Mouse (Mus musculus) cerebellum, adult 18-20 months (tissue): Measurements from ENCODE around the gene Lypd6b.

Experiments used
- DNase-seq, 2 experiments: peaks; one replicate each; pipeline ENCODE4 v3.0.0; 2021

Lypd6b gene

DNA sequence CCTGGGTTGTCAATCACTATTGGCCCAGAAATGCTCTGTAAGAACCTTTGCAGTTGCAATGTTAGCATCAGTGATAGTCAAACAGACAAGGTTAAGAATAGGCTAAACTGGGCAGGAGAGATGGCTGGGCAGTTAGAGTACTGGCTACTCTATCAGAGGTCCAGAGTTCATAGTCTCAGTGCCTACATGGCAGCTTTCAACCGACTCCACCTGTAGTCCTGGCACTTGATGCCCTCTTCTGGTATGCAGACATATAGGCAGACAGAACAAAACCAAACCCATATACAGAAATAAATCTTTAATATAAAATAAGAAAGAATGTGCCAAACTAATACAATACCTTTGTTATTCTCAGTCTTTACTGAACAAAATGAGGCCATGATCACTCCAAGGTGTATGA is 83.5 kb downstream of the Lypd6b start:
- no peak for DNase-seq

DNA sequence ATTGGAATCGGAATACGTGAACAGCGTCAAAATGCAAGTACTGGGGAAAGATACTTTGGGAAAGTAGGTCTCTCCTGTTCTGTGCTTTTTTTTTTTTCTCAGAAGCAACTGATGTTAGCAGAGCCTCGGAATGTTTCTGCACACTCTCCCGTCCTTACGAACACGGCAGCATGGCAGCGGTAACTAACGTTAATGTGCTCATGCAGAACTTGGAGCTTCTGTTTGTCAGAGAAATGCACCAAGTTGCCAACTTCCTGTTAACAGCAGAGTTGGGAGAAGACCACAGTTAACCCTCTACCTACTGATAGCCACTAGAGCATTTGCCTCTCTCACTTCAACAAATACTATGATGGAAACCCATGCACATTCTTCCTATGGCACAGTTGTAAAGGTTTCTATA is 93.0 kb downstream of the Lypd6b start:
- no peak for DNase-seq

- DNase-seq: no peak
Observed at GRCm38 (mm10) chr2:49881002-49881401, 93.5 kb downstream of the Lypd6b start.

DNA sequence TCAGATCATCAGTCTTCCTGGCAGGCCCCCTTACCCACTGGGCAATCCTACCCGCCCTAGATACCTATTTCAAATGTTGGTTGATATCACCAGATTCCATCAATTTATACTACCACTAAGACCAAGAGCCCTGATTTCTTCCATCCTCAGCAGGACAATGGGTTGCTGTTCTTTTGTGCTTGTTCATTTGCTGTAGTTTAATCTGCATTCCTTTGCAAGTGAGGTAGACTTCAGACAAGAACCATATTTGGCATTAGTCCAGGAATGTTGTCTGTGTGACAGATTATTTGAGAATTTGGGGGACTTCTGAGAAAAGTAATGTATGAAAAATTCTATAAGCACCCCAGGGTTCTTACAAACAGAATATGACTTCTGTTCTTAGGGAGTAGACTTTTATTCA is 95.0 kb downstream of the Lypd6b start:
- no peak for DNase-seq

GRCm38 (mm10) chr2:49883990-49884389 is 96.5 kb downstream of the Lypd6b start:
- DNase-seq: no peak

- DNase-seq: no peak
Observed at GRCm38 (mm10) chr2:49886209-49886608, 98.7 kb downstream of the Lypd6b start.

DNA sequence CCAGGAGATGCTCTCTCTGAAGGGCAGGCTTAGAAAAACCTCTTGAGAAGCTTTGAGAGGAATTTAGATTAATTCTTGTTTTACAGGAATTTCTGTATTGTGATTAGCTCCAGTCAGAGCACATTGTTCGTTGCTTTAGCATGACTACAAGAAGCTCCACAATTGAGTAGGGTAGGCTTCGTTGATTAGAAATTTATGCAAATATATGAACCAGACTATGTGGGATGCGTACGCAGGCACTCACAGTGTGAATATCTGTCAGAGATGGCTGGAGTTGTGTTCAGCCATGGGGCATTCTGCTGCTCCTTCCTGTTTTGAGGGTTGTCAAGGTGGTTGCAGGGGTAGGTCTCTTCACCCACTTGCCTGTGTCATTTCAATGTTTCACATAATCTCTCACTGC is 100.9 kb downstream of the Lypd6b start:
- DNase-seq: no peak

GRCm38 (mm10) chr2:49890727-49891126 is 103.2 kb downstream of the Lypd6b start:
- DNase-seq: no peak

- DNase-seq: no peak
Observed at GRCm38 (mm10) chr2:49909838-49910407, 122.4 kb downstream of the Lypd6b start.

- no peak for DNase-seq
Observed at GRCm38 (mm10) chr2:49911296-49912034, 124.0 kb downstream of the Lypd6b start.

GRCm38 (mm10) chr2:49912261-49912895 is 124.9 kb downstream of the Lypd6b start:
- no peak for DNase-seq

DNA sequence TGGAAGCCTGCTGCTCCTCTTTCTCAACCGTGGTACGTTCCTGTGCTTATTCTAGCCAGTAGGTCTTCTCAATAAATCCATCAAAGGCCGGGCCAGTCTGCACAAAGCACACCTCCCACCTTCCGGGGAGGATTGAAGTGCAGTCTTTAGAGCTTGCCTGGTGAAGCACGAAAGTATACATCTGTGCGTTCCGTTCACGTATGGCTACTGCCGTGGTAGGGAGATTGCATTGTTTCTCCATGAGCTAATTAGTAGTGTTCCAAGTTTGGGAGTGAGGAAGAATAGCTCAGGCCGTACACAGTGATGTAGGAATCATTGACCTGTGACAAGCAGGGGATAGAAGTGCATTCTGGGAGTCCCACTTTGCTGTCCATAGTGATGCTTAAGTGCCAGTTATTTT is 130.0 kb downstream of the Lypd6b start:
- no peak for DNase-seq

- DNase-seq: no peak
Observed at GRCm38 (mm10) chr2:49918132-49918531, 130.6 kb downstream of the Lypd6b start.

- no peak for DNase-seq
Observed at GRCm38 (mm10) chr2:49918692-49919091, 131.2 kb downstream of the Lypd6b start.

- no peak for DNase-seq
Observed at GRCm38 (mm10) chr2:49921948-49922347, 134.5 kb downstream of the Lypd6b start.

DNA sequence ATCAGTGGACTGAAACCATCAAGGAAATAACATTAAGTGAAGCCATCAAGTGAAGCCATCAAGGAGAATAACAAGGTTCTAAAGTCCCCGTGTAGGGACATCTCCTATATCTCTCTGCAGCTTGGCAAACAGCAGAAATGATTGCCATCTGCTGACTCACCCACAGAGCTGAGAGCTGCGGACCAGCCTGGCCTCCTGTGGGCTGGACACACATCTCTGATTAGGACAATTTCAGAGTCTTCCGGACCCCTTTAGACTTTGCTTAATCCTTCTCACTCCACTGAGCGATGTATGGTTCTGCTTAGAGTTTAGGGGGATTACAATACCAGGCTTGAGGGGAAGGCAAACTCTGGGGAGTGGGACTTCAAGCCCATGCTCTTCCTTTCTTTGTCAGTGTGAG is 135.3 kb downstream of the Lypd6b start:
- DNase-seq: no peak

DNA sequence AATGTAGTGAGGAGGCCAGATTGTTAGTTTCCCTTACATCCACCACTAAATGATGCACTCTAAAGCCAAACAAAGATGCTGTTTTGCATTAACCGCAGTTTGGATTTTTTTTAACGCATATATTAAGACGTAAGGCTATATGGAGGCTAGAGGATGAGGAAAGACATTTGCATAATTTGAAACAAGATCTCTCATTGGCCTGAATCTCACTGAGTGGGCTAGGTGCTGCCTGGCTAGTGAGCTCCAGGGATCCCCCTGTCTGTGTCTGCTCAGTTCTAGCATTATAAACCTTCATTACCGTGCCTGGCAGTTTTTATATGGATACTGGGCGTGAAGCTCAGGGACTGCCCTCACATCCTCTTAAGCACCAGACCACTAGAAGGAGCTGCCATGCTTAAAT is 138.7 kb downstream of the Lypd6b start:
- DNase-seq: no peak

- no peak for DNase-seq
Observed at GRCm38 (mm10) chr2:49927362-49927761, 139.9 kb downstream of the Lypd6b start.

DNA sequence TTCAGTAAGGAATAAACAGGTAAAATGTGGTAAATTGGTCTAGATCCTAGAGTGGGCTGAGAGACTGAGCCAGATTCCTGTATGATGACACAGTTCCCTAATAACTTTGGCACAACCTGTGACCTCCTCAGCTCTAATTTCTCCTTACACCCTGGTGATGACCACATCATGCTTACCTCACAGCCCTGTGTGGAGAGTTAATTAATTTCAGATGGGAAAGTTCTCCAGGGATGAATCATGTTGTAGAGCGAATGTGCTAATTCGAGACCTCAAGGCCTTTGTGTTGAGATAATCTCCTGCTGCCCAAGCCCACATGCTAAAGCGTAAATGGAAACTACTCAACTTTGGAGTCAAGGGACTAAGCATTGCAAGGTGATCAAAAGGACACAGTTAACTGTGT is 142.4 kb downstream of the Lypd6b start:
- no peak for DNase-seq

DNA sequence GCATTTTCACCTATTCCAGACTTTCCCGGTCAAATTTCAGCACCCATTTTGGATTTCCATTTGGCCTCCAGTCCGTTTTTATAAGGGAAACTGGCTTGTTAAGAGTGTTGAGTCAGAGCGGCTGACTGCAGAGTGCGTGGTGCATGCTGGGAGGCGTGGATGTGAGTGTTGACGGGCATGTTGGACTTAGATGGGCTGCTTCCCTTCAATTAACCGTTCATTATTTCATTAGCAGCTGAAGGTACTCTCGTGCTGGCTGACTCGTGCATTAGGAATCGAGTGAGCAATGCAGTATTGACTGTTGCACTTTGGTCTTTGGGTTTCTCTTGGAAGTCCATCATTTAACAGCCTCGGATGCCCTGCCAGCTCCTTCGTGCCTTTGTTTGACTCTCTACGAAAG is 150.1 kb downstream of the Lypd6b start:
- no peak for DNase-seq

DNA sequence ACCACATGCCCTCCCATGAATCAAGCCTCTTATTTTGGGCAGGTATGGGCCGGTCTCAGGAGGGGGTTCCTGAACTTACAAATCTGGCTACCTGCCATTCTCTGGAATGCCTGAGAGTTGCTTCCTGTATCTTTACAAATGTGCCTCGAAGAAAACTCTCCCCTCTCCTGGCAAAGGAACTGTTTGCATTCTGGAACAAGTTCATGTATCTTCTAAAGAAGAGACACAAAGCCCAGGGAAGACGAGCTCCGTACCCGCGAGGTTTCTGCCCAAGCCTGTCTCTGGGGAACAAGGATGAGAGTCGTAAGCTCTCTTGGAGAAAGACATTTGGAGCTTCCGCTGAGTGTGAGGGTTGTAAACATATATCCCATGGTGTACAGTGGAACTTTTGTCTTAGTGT is 150.8 kb downstream of the Lypd6b start:
- no peak for DNase-seq

GRCm38 (mm10) chr2:49940372-49940771 is 152.9 kb downstream of the Lypd6b start:
- DNase-seq: no peak

GRCm38 (mm10) chr2:49942100-49942499 is 154.6 kb downstream of the Lypd6b start:
- DNase-seq: no peak

DNA sequence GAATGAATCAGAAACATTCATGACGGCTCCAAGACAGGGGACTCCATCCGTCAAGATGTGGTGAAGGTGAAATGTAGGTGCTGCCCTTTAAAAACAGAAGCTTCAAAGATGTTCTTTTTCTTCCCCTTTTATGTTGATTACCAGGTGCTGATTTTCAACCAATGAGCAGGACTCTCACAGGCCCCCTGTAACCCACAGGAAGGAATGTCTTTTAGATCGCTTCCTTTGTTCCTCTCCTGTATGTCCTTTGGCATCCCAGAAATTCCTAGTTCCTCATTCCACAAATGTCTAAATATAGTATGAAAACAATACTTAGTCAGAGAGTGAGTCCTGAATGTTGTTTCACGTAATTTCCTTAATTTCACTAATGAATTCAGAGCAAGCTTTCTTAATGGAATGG is 164.2 kb downstream of the Lypd6b start:
- DNase-seq: no peak
